Mouse (Mus musculus): ENCODE measurements around the gene Riok2.
"Not testable (repeated sequence)": the region's sequence is repeated elsewhere in the genome, so short reads cannot be mapped to it uniquely, and the experiment has no call there.

The Riok2 gene

GRCm38 (mm10) chr17:17373918-17374910 is at the start of gene Riok2:
Riok2 (plus strand) TSS chr17:17374309.
- in situ Hi-C loops (cut with MseI, MboI): no loop called here

GRCm38 (mm10) chr17:17326022-17326421 is 48.1 kb upstream of the Riok2 start:
- in situ Hi-C loops (cut with MseI, MboI): not testable (repeated sequence)

- in situ Hi-C loops (cut with MseI, MboI): no loop called here
Measured at GRCm38 (mm10) chr17:17326636-17327035, 47.5 kb upstream of the Riok2 start.

DNA sequence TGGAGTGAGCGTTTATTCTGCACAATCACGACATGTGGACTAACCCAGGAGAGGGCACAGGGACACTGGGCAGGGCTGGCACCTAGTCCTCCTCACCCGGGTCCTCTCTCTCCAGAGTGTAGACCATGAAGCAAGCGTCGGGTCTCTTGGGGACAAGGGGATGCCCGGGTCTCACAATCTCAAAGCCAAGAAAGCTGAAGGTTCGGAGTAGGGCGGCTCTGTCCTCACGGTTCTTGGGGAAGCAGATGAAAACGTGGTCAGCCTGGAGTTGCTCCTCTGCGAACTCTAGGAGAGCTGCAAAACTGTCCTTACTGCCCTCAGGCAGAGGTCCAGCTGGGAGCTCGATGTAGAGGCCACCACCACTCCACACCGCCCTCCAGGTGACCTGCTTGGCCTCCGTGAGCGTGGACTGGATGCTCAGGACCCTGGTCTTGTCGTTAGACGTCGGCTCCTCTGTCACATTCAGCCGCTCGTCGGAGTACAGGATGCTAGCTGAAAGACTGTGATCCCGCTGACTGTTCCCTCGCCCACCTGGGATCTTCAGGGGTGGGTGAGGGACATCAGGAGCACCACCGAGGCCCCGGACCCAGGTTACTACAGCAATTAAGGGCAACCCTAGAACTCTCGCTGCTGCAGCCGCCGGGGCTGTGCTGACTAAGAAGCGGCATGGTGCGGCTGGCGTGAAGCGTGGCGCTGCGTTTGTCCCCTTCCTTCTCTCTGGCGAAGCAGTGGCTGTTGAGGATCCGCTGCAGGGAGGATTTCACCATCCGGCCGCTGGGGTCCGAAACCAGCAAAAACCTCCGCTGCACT is 28.5 kb upstream of the Riok2 start:
- in situ Hi-C loops (cut with MseI, MboI): not testable (repeated sequence)

DNA sequence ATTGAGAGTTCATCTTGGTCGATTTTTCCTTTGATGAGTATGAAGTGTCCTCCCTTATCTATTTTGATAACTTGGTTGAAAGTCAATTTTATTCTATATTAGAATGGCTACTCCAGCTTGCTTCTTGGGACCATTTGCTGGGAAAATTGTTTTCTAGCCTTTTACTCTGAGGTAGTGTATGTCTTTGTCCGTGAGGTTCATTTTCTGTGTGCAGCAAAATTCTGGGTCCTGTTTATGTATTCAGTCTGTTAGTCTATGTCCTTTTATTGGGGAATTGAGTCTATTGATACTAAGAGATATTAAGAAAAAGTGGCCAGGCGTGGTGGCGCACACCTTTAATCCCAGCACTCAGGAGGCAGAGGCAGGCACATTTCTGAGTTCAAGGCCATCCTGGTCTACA is 27.8 kb upstream of the Riok2 start:
- in situ Hi-C loops (cut with MseI, MboI): not testable (repeated sequence)

GRCm38 (mm10) chr17:17373550-17373917 is 575 bp upstream of the Riok2 start:
- in situ Hi-C loops (cut with MseI, MboI): no loop called here

GRCm38 (mm10) chr17:17375581-17375980 is 1.5 kb downstream of the Riok2 start:
- in situ Hi-C loops (cut with MseI, MboI): no loop called here

GRCm38 (mm10) chr17:17383703-17384102 is 9.6 kb downstream of the Riok2 start:
- in situ Hi-C loops (cut with MseI, MboI): no loop called here

- in situ Hi-C loops (cut with MseI, MboI): no loop called here
Measured at GRCm38 (mm10) chr17:17384502-17384901, 10.4 kb downstream of the Riok2 start.

- in situ Hi-C loops (cut with MseI, MboI): no loop called here
Measured at GRCm38 (mm10) chr17:17386117-17386516, 12.0 kb downstream of the Riok2 start.

DNA sequence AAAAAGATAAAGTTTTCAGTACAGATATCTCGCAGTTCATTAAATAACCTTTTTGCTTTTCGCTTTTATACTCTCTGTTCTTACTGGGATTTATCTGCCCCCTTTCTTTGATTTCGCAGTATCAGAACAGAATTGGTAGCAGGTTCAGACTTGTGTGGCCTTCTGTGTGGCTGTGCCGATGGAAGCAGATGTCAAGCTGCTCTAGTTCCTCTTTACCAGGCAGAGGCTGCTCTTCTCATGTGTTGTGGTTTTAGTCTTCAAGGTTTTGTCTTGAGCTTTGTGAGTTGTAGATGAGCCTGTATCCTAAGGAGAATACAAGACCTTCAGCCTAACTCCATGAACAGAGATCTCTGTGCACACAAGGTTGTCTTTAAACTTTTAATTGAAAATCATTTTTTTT is 17.7 kb downstream of the Riok2 start:
- in situ Hi-C loops (cut with MseI, MboI): loop anchor here (10.0 kb wide), 2 partner anchors 173 to 253 kb away; no protein-coding TSS in a partner anchor

DNA sequence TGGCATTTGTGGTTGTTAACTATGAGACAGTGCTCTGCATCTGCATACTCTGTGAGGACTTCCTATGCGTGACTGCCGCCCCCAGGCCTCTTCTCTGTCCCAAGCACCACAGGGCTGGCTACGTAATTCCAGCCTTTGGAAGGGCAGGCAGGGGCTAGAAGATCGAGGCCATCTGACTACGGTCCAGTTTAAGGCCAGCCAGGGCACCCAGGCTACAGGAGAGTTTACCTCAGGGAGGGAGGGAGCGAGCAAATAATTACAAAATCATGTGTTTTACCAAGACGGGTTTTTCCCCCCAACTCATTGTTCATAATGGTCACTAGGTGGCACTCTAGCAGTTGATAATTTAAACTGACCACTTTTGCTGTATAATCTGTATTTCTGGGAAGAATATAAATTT is 18.8 kb downstream of the Riok2 start:
- in situ Hi-C loops (cut with MseI, MboI): loop anchor here (10.0 kb wide), 2 partner anchors 172 to 252 kb away; no protein-coding TSS in a partner anchor

DNA sequence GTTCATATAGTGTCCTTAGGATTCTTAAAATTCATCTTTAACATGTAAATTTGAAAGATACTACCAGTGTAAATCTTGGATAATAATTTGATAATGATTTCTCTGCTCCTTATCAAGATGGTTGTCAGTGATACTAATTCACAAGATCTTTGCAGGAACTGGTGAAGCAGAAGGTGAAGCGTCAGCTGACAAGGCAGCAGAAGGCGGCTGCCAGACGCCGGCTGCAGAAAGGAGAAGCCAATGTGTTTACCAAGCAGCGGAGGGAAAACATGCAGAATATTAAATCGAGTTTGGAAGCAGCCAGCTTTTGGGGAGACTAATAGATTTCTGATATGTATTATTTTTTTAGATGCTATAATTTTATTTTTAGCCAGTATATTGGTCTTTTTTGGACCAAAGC is 19.2 kb downstream of the Riok2 start:
- in situ Hi-C loops (cut with MseI, MboI): loop anchor here (10.0 kb wide), 2 partner anchors 172 to 252 kb away; no protein-coding TSS in a partner anchor

- in situ Hi-C loops (cut with MseI, MboI): loop anchor here (10.0 kb wide), 2 partner anchors 170 to 250 kb away; no protein-coding TSS in a partner anchor
Measured at GRCm38 (mm10) chr17:17394336-17394735, 20.2 kb downstream of the Riok2 start.

DNA sequence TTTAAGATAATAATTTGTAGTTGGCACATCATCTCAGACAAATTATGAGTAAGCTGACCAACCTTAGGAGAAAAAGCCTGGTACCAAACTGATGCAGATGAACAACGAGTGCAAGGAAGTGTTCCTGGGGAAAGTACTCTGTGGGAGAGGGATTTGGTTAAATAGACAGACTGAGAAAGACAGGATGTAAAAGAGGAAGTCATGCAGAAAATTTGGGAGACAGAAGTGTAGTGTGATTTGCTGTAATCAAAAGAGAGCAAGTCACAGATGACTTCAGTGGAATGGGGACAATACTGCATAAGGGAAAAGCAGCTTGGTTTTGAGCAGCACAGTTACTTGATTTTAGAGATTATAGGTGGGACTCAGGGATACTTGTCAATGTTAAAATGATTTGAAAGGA is 22.8 kb downstream of the Riok2 start:
- in situ Hi-C loops (cut with MseI, MboI): loop anchor here (10.0 kb wide), 2 partner anchors 168 to 248 kb away; no protein-coding TSS in a partner anchor

- in situ Hi-C loops (cut with MseI, MboI): loop anchor here (10.0 kb wide), 2 partner anchors 166 to 246 kb away; no protein-coding TSS in a partner anchor
Measured at GRCm38 (mm10) chr17:17398664-17399063, 24.6 kb downstream of the Riok2 start.

GRCm38 (mm10) chr17:17402222-17403004 is 28.3 kb downstream of the Riok2 start, which contains the start of gene Lix1:
Lix1 (plus strand) TSS chr17:17402672.
- in situ Hi-C loops (cut with MseI, MboI): no loop called here

- in situ Hi-C loops (cut with MseI, MboI): no loop called here
Measured at GRCm38 (mm10) chr17:17403038-17403437, 28.9 kb downstream of the Riok2 start.

DNA sequence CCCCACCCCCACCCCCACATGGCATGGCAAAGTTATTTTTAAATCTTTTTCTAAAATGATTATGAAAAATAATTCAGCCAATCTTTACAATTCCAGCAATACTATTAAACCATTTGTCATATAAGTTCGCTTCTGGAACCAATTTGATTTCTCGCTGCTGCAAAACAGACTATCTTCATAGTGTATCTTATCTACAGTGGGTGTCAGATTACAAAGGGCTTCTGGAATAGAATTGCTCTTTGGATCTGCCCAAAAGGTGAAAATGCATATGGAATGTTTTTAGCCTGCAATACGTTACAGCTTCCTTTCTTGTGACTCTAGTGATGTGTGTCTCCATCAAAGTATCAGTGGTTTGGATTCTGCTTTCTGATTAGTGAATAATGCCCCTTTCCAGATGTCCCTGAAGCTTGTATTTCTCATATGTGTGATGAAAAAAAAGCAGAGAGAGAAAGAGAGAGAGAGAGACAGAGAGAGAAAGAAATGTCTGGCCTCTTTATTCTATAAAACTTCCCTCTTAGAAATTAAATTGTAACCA is 29.5 kb downstream of the Riok2 start:
- in situ Hi-C loops (cut with MseI, MboI): no loop called here

DNA sequence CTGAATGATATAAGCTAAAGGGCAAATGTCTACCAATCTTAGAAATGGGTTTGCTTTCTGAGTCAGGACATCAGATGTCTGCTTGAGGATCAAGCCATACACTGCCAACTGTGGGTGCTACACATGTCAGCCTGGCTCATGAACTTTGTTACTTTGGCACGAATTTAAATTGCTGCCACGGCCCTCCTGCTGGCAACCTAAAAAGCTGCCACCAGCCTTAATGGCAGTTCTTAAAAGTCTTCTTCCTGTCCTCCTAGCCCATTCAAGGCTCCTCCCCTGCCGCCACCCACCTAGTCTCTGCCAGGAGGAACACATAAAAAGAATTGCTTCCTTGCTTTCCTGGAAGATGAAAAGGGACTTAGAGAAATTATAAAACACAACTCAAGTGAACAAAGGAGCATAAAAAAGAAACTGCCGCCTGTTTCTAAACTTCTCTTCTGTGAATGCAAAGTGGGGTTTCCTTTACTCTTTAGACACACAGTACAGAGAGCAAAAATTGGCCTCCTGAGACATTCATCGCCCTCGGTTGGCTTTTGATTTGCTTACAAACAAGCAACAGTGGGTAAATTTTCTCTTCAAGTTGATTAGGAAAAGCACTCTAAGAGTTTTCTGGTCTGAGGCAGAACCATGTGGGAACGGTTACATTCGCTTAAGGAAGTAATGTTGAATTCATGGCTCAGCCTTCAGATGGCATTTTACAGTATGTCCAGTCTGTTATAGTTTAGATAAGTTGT is 30.9 kb downstream of the Riok2 start:
- in situ Hi-C loops (cut with MseI, MboI): no loop called here
